Mouse (Mus musculus): ENCODE measurements around the gene 4930402H24Rik. TPM values are rescaled to one million over a fixed set of nuclear protein-coding genes. Genes with fewer than 3 reads are reported as not detected.

The 4930402H24Rik gene
- polyA plus RNA-seq, 1 experiment from 2014 or later: 47.8 TPM

Other genes with a start within 250 kb of the 4930402H24Rik start
- gene Ddrgk1, start 241.7 kb downstream of the 4930402H24Rik start, polyA plus RNA-seq (2014; fragmentation: Nextera tagmentation; extraction: Ambion mirVana): 41.3 and 44.7 TPM in 2 replicates
- gene Itpa, start 238.8 kb downstream of the 4930402H24Rik start, polyA plus RNA-seq (2014; fragmentation: Nextera tagmentation; extraction: Ambion mirVana): 88.7 and 91.0 TPM in 2 replicates
- gene Slc4a11, start 208.9 kb downstream of the 4930402H24Rik start, polyA plus RNA-seq (2014; fragmentation: Nextera tagmentation; extraction: Ambion mirVana): 0.17 and 0.32 TPM in 2 replicates
- gene Atrn, start 89 bp upstream of the 4930402H24Rik start, polyA plus RNA-seq (2014; fragmentation: Nextera tagmentation; extraction: Ambion mirVana): 6.5 and 8.0 TPM in 2 replicates
- 2.9 and 3.8 TPM in 2 replicates for gene Gfra4, start 136.7 kb upstream of the 4930402H24Rik start, polyA plus RNA-seq (2014; fragmentation: Nextera tagmentation; extraction: Ambion mirVana)
- gene Adam33, start 157.4 kb upstream of the 4930402H24Rik start, polyA plus RNA-seq (2014; fragmentation: Nextera tagmentation; extraction: Ambion mirVana): 4.1 and 5.7 TPM in 2 replicates
- gene Siglec1, start 180.4 kb upstream of the 4930402H24Rik start, polyA plus RNA-seq (2014; fragmentation: Nextera tagmentation; extraction: Ambion mirVana): 0.11 and 0.16 TPM in 2 replicates
- 5.6 and 6.3 TPM in 2 replicates for gene Hspa12b, start 220.9 kb upstream of the 4930402H24Rik start, polyA plus RNA-seq (2014; fragmentation: Nextera tagmentation; extraction: Ambion mirVana)
- not detected in 2 replicates for gene Gm11037, start 227.1 kb upstream of the 4930402H24Rik start, polyA plus RNA-seq (2014; fragmentation: Nextera tagmentation; extraction: Ambion mirVana)